Mouse (Mus musculus) neutrophil, adult 65 days (primary cell): Measurements from ENCODE around the gene Adcy10. TPM values are rescaled to one million over a fixed set of nuclear protein-coding genes. Genes with fewer than 3 reads are reported as not detected.

Experiments
- total RNA-seq: library from RNA; stranded (reverse); gene quantifications from 2 replicates; pipeline ENCODE4 v1.2.4, GENCODE M21; 2023

Gene Adcy10
- total RNA-seq = 0.25 and 1.4 TPM in 2 replicates

GRCm38 (mm10) chr1:165484688-165485233, at the start of gene Adcy10:
Gene Adcy10, plus strand, starts transcription at chr1:165485183.

DNA sequence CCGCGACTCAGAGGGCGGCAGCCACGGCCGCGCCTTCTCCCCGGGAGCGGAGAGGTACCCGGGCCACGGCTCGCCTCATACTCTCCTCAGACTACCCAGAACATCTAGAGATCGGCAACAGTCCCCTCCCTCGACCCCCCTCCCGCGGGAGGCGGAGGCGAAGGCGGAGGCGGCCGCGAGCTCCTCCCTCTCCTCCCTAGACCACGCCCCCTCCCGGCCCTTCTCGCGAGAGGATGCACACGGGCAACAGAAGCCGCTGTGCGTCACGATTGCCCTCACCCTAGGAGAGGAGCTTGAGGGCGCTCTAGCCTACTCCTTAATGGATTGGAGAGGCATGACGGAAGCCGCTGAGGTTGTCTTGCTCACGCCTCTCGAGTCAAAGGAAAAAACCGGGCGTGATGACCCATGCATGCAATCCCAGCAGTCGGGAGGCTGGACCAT, 24.6 kb upstream of the Adcy10 start, which contains the start of the genes Dcaf6 and Mpc2:
Gene Dcaf6 (minus strand): TSS at position 116 of the 441 bp plus-strand sequence.
Gene Mpc2 (plus strand): TSS at position 278 of the 441 bp plus-strand sequence.

Other genes starting within 250 kb of the Adcy10 start
- 38.7 and 45.0 TPM in 2 replicates for gene Tiprl, start 248.2 kb upstream of the Adcy10 start, total RNA-seq
- gene Gpr161, start 189.4 kb upstream of the Adcy10 start, total RNA-seq = not detected in 2 replicates
- 29.2 and 47.4 TPM in 2 replicates for gene Dcaf6, start 24.7 kb upstream of the Adcy10 start, total RNA-seq
- 69.5 and 74.3 TPM in 2 replicates for gene Mpc2, start 24.5 kb upstream of the Adcy10 start, total RNA-seq
- 3.2 and 4.7 TPM in 2 replicates for gene Mpzl1, start 149.4 kb downstream of the Adcy10 start, total RNA-seq
- gene Rcsd1, start 224.6 kb downstream of the Adcy10 start, total RNA-seq = 340 and 360 TPM in 2 replicates